Mouse (Mus musculus) liver, embryonic 12.5 days (tissue): ENCODE measurements around the gene Spata2l. TPM values are rescaled to one million over a fixed set of nuclear protein-coding genes. Genes with fewer than 3 reads are reported as not detected.
A peak's percentile ranks its signal among the peaks of the same experiment; 100 is the strongest.
"Not testable (repeated sequence)": the region's sequence is repeated elsewhere in the genome, so short reads cannot be mapped to it uniquely, and the experiment has no call there.

ENCODE experiments used
- ATAC-seq: fragments of 200-750 bp; cut with Nextera tagmentation; 2 replicates; pipeline ENCODE4 v1.8.0; 2017; ENCODE audit warnings: moderate number of reproducible peaks, mild to moderate bottlenecking, moderate library complexity
- H3K27ac ChIP-seq: fragments of 300-500 bp; sonication (generic); 2 replicates; pipeline ENCODE4 v1.5.1; 2016; ENCODE audit warnings: mild to moderate bottlenecking
- H3K27me3 ChIP-seq: fragments of 300-500 bp; sonication (generic); replicated peaks from 2 replicates; pipeline ENCODE4 v1.6.1; 2016; ENCODE audit warnings: mild to moderate bottlenecking, moderate library complexity
- H3K36me3 ChIP-seq: fragments of 300-500 bp; sonication (generic); 2 replicates; pipeline ENCODE4 v1.6.1; 2016; ENCODE audit warnings: mild to moderate bottlenecking, moderate library complexity
- H3K4me1 ChIP-seq: fragments of 300-500 bp; sonication (generic); 2 replicates; pipeline ENCODE4 v1.6.1; 2016
- H3K4me2 ChIP-seq: fragments of 300-500 bp; sonication (generic); 2 replicates; pipeline ENCODE4 v1.6.1; 2016; ENCODE audit warnings: mild to moderate bottlenecking, moderate library complexity
- H3K4me3 ChIP-seq: fragments of 300-500 bp; sonication (generic); 2 replicates; pipeline ENCODE4 v1.5.1; 2016; ENCODE audit warnings: mild to moderate bottlenecking, moderate library complexity
- H3K9ac ChIP-seq: fragments of 300-500 bp; sonication (generic); 2 replicates; pipeline ENCODE4 v1.6.1; 2016; ENCODE audit warnings: mild to moderate bottlenecking, moderate library complexity
- H3K9me3 ChIP-seq: fragments of 300-500 bp; sonication (generic); replicated peaks from 2 replicates; pipeline ENCODE4 v1.6.1; 2016; ENCODE audit warnings: mild to moderate bottlenecking, moderate library complexity
- WGBS: fragments of 180-500 bp; shearing (Covaris S2); methylation state at CpG from one replicate; pipeline ENCODE4 v1.1.7; 2016; ENCODE audit not compliant: insufficient replicate concordance; 5-methylcytosine and 5-hydroxymethylcytosine counted together
- polyA plus RNA-seq: library from polyadenylated mRNA; unstranded; fragments of >200 nt; fragmentation: Nextera tagmentation; extraction: Ambion mirVana; gene quantifications from 2 replicates; pipeline ENCODE4 v1.2.1, GENCODE M21; 2016

The Spata2l gene
- polyA plus RNA-seq, 1 experiment from 2014 or later: 1.4 TPM

DNA sequence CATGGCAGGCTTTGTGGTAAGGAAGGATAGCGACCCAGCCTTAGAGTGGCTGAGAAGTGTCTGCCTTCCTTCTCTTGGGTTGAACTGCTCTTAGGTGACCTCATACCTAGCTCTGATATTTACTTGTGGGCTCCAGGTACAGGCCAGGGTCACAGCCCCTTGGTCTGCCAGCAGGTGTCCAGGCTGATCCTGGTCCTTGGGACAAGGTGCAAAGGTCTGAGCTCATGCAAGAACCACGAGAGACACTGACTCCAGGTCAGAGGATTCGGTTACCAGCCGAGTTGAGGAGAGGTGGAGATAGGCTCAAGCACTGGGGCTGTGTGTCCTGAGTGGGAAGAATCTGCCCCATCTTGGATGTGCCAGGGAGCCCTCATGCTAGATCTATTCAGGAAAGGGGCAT, 8.3 kb upstream of the Spata2l start:
- Histone ChIP-seq H3K27ac (no peak overlapping the region), H3K27me3 (no peaks in the 10 kb centered on the region), H3K9me3 (no peaks in the 10 kb centered on the region), H3K4me1 (no peaks in the 10 kb centered on the region; the same call in 1 of the 2 replicates), H3K36me3 (peaks cover 56% of the 10 kb centered on the region), H3K4me2 (no peak overlapping the region), H3K4me3 (no peak overlapping the region), H3K9ac (no peak overlapping the region)
- no peak for ATAC-seq
- WGBS: 67% methylated on average over 4 of the region's 4 CpGs

DNA sequence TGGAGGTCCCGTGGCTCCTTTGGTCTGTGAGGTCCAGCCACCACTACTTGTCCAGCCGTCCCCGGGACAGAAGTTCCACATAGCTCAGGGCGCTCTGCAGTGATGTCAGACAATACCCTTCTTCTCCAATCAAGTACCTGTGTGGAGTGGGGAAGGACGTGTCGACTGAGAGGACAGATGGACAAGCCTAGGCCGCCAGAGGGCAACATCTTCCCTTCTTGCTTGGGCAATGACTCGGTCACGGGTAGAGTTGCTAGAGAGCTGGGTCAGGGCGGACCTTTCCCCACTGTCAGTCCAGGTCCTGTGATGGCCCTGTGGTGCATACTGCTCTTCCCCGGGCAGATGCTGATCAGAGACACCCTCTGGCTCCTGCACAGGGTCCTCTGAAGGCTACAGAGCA, 7.0 kb upstream of the Spata2l start:
- Histone ChIP-seq H3K4me2 (no peak overlapping the region), H3K27me3 (no peaks in the 10 kb centered on the region), H3K4me1 (no peaks in the 10 kb centered on the region; the same call in 1 of the 2 replicates), H3K4me3 (no peak overlapping the region), H3K36me3 (peaks cover 43% of the 10 kb centered on the region), H3K9ac (no peak overlapping the region), H3K27ac (no peak overlapping the region), H3K9me3 (no peaks in the 10 kb centered on the region)
- 64% methylated on average over 11 of the region's 11 CpGs for WGBS
- ATAC-seq: no peak

- Histone ChIP-seq H3K36me3 (peaks cover 36% of the 10 kb centered on the region), H3K4me2 (no peak overlapping the region), H3K9ac (no peak overlapping the region), H3K4me3 (no peak overlapping the region), H3K9me3 (no peaks in the 10 kb centered on the region), H3K27me3 (no peaks in the 10 kb centered on the region), H3K4me1 (no peaks in the 10 kb centered on the region; the same call in 1 of the 2 replicates), H3K27ac (no peak overlapping the region)
- WGBS: 72% methylated on average over 7 of the region's 7 CpGs
- no peak for ATAC-seq
These were observed 6.3 kb upstream of the Spata2l start for GRCm38 (mm10) chr8:123242107-123242923.

DNA sequence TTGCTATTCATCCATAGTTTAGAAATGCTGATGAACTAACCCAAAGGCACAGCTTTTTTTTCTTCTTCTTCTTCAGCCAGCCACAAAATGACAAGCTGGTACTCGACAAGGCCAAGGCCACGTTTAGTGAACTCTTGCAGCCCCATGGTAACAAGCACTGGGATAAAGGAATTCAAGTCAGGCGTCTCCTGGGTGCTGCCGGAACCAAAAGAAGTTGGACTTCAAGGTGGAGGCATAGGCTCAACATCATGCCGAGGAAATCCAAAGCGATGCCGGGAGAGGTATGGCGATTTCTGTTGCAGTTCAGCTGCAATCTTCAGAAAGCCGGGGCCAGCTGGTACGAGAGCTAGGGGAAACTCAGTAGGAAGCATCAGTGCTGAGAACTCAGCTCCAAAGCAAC, 3.4 kb upstream of the Spata2l start:
- WGBS: 79% methylated on average over 10 of the region's 10 CpGs

GRCm38 (mm10) chr8:123234918-123235519, 1.0 kb downstream of the Spata2l start:
- H3K36me3 ChIP-seq: no peaks in the 10 kb centered on the region
- WGBS: 35% methylated on average over 13 of the region's 13 CpGs
- peaks cover 21% of the 10 kb centered on the region for H3K4me1 ChIP-seq
- H3K4me3 ChIP-seq: peak overlapping the region; percentile 64
- peak overlapping the region; percentile 64; the same call in 1 of the 2 replicates for H3K9ac ChIP-seq
- no peak for ATAC-seq
- no peak overlapping the region for H3K27ac ChIP-seq
- peak overlapping the region; percentile 91 for H3K4me2 ChIP-seq
- no peaks in the 10 kb centered on the region for H3K9me3 ChIP-seq
- peaks cover 31% of the 10 kb centered on the region for H3K27me3 ChIP-seq

More for the DNA sequence above, 3.4 kb upstream of the Spata2l start:
- peaks cover 15% of the 10 kb centered on the region for H3K27me3 ChIP-seq
- ATAC-seq: no peak
- H3K9me3 ChIP-seq: no peaks in the 10 kb centered on the region
- no peak overlapping the region for H3K4me3 ChIP-seq
- no peak overlapping the region for H3K4me2 ChIP-seq
- H3K36me3 ChIP-seq: peaks cover 8% of the 10 kb centered on the region; the same call in 1 of the 2 replicates
- H3K4me1 ChIP-seq: peaks cover 21% of the 10 kb centered on the region
- H3K9ac ChIP-seq: no peak overlapping the region
- H3K27ac ChIP-seq: no peak overlapping the region

- Histone ChIP-seq H3K4me1 (peaks cover 21% of the 10 kb centered on the region), H3K9me3 (no peaks in the 10 kb centered on the region), H3K36me3 (peaks cover 7% of the 10 kb centered on the region), H3K9ac (no peak overlapping the region), H3K27ac (no peak overlapping the region), H3K27me3 (peaks cover 31% of the 10 kb centered on the region), H3K4me2 (no peak overlapping the region), H3K4me3 (no peak overlapping the region)
- no peak for ATAC-seq
- 73% methylated on average over 11 of the region's 11 CpGs for WGBS
These were observed 2.3 kb downstream of the Spata2l start for GRCm38 (mm10) chr8:123233760-123234159.

GRCm38 (mm10) chr8:123233300-123233699, 2.7 kb downstream of the Spata2l start:
- H3K27ac ChIP-seq: no peak overlapping the region
- no peak overlapping the region for H3K9ac ChIP-seq
- no peak overlapping the region for H3K4me3 ChIP-seq
- ATAC-seq: no peak
- 56% methylated on average over 13 of the region's 13 CpGs for WGBS
- no peaks in the 10 kb centered on the region for H3K9me3 ChIP-seq
- H3K36me3 ChIP-seq: peaks cover 11% of the 10 kb centered on the region
- peaks cover 21% of the 10 kb centered on the region for H3K4me1 ChIP-seq
- H3K4me2 ChIP-seq: no peak overlapping the region
- H3K27me3 ChIP-seq: peaks cover 31% of the 10 kb centered on the region

GRCm38 (mm10) chr8:123232553-123232952, 3.5 kb downstream of the Spata2l start:
- 43% methylated on average over 7 of the region's 7 CpGs for WGBS
- Histone ChIP-seq H3K27me3 (peaks cover 31% of the 10 kb centered on the region), H3K4me1 (peaks cover 21% of the 10 kb centered on the region), H3K9me3 (no peaks in the 10 kb centered on the region), H3K4me2 (no peak overlapping the region), H3K4me3 (no peak overlapping the region), H3K9ac (no peak overlapping the region), H3K36me3 (peaks cover 18% of the 10 kb centered on the region), H3K27ac (no peak overlapping the region)
- ATAC-seq: no peak

DNA sequence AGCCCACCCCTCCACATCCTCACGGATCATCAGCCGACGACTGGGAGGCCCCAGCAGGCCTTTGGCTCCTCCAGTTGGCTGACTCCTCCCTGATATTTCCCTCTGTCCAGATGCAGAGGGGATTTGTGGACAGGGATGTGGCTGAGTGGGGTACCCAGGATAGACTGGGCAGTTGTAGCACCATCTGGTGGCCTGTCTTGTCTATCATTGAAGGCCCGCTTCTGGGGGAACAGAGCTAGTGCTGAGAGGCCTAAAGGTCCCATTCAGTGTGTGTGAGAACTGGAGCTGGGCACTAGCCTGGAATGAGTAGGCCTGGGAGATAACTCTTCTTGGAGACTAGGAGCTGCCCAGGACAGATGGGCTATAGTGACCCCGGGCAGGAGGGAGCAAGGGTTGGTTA, 4.3 kb downstream of the Spata2l start:
- peaks cover 31% of the 10 kb centered on the region for H3K27me3 ChIP-seq
- 72% methylated on average over 5 of the region's 5 CpGs for WGBS
- peaks cover 21% of the 10 kb centered on the region for H3K4me1 ChIP-seq
- H3K4me2 ChIP-seq: no peak overlapping the region
- no peak overlapping the region for H3K4me3 ChIP-seq
- H3K27ac ChIP-seq: no peak overlapping the region
- H3K36me3 ChIP-seq: peaks cover 25% of the 10 kb centered on the region
- H3K9me3 ChIP-seq: no peaks in the 10 kb centered on the region
- ATAC-seq: no peak
- no peak overlapping the region for H3K9ac ChIP-seq

- not testable (repeated sequence) for ATAC-seq, H3K9me3 ChIP-seq, H3K4me3 ChIP-seq, H3K4me2 ChIP-seq, H3K9ac ChIP-seq, H3K27ac ChIP-seq
- Histone ChIP-seq H3K36me3 (peaks cover 25% of the 10 kb centered on the region), H3K4me1 (peaks cover 16% of the 10 kb centered on the region), H3K27me3 (peaks cover 25% of the 10 kb centered on the region)
- WGBS: 65% methylated on average over 11 of the region's 11 CpGs
These were observed 5.7 kb downstream of the Spata2l start for GRCm38 (mm10) chr8:123230326-123230725.

DNA sequence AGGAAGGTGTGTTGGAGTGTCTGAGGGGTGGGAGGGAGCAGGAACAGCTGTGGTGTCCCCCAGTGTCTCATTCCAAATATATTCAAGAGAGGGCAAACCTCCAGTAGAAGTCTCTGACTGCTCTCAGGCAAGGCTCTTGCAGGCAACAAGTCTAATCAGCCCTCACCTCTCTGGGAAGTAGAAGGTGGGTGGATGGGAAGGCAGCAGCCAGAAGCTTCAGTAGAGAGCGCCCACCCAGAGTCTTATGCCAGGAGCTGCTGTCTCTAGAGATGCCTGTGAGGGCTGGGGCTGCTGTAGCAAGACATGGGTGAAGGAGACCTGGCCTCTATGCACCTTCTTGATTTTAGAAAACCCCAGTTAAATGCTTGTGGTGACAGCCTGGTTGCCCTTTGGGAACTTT, 7.6 kb downstream of the Spata2l start:
- no peak overlapping the region for H3K4me3 ChIP-seq
- H3K4me2 ChIP-seq: no peak overlapping the region
- 71% methylated on average over 1 of the region's 1 CpGs for WGBS
- peaks cover 25% of the 10 kb centered on the region for H3K36me3 ChIP-seq
- ATAC-seq: no peak
- peaks cover 19% of the 10 kb centered on the region for H3K4me1 ChIP-seq
- peaks cover 6% of the 10 kb centered on the region for H3K27me3 ChIP-seq
- no peak overlapping the region for H3K27ac ChIP-seq
- H3K9me3 ChIP-seq: no peaks in the 10 kb centered on the region
- no peak overlapping the region for H3K9ac ChIP-seq
